Mouse (Mus musculus): ENCODE data around the gene Pdcd1lg2. TPM values are rescaled to one million over a fixed set of nuclear protein-coding genes. Genes with fewer than 3 reads are reported as not detected.

Gene Pdcd1lg2
- polyA plus RNA-seq (2012; rRNA removed) = 0.11 TPM in 1 of 2 replicates, not detected in the other

GRCm38 (mm10) chr19:29410619-29411018 is at the start of gene Pdcd1lg2:
Pdcd1lg2 (plus strand) TSS chr19:29410919.
- DNase-seq (ENCODE audit: low read depth) = no peak

- no peak for DNase-seq (ENCODE audit: low read depth)
Observed at GRCm38 (mm10) chr19:29361468-29362130, 49.1 kb upstream of the Pdcd1lg2 start.

- DNase-seq (ENCODE audit: low read depth) = no peak
Observed at GRCm38 (mm10) chr19:29362173-29362930, 48.4 kb upstream of the Pdcd1lg2 start.

- no peak for DNase-seq (ENCODE audit: low read depth)
Observed at GRCm38 (mm10) chr19:29363557-29363956, 47.2 kb upstream of the Pdcd1lg2 start.

- no peak for DNase-seq (ENCODE audit: low read depth)
Observed at GRCm38 (mm10) chr19:29364076-29364475, 46.6 kb upstream of the Pdcd1lg2 start.

- no peak for DNase-seq (ENCODE audit: low read depth)
Observed at GRCm38 (mm10) chr19:29365105-29365504, 45.6 kb upstream of the Pdcd1lg2 start.

GRCm38 (mm10) chr19:29366226-29366968 is 44.3 kb upstream of the Pdcd1lg2 start:
- DNase-seq (ENCODE audit: low read depth) = no peak

GRCm38 (mm10) chr19:29366969-29367622 is 43.6 kb upstream of the Pdcd1lg2 start, which contains the start of the genes Plgrkt and Cd274:
Plgrkt (minus strand) TSS chr19:29367390.
Cd274 (plus strand) TSS chr19:29367455.
- no peak for DNase-seq (ENCODE audit: low read depth)

GRCm38 (mm10) chr19:29368041-29368440 is 42.7 kb upstream of the Pdcd1lg2 start:
- DNase-seq (ENCODE audit: low read depth) = no peak

GRCm38 (mm10) chr19:29368671-29369309 is 41.9 kb upstream of the Pdcd1lg2 start:
- DNase-seq (ENCODE audit: low read depth) = no peak

GRCm38 (mm10) chr19:29370112-29370511 is 40.6 kb upstream of the Pdcd1lg2 start:
- DNase-seq (ENCODE audit: low read depth) = no peak

GRCm38 (mm10) chr19:29370545-29371283 is 40.0 kb upstream of the Pdcd1lg2 start:
- DNase-seq (ENCODE audit: low read depth) = no peak

GRCm38 (mm10) chr19:29371284-29372081 is 39.2 kb upstream of the Pdcd1lg2 start:
- no peak for DNase-seq (ENCODE audit: low read depth)

GRCm38 (mm10) chr19:29372138-29372537 is 38.6 kb upstream of the Pdcd1lg2 start:
- DNase-seq (ENCODE audit: low read depth) = no peak

GRCm38 (mm10) chr19:29372621-29373020 is 38.1 kb upstream of the Pdcd1lg2 start:
- no peak for DNase-seq (ENCODE audit: low read depth)

- DNase-seq (ENCODE audit: low read depth) = no peak
Observed at GRCm38 (mm10) chr19:29373438-29373837, 37.3 kb upstream of the Pdcd1lg2 start.

- no peak for DNase-seq (ENCODE audit: low read depth)
Observed at GRCm38 (mm10) chr19:29374947-29375346, 35.8 kb upstream of the Pdcd1lg2 start.

GRCm38 (mm10) chr19:29376382-29376781 is 34.3 kb upstream of the Pdcd1lg2 start:
- DNase-seq (ENCODE audit: low read depth) = no peak

GRCm38 (mm10) chr19:29379839-29380603 is 30.7 kb upstream of the Pdcd1lg2 start:
- no peak for DNase-seq (ENCODE audit: low read depth)
